Mouse (Mus musculus) intestine, postnatal 0 days (tissue): ENCODE measurements around the gene Dis3l. TPM values are rescaled to one million over a fixed set of nuclear protein-coding genes. Genes with fewer than 3 reads are reported as not detected.
A peak's percentile ranks its signal among the peaks of the same experiment; 100 is the strongest.
"Not testable (repeated sequence)": the region's sequence is repeated elsewhere in the genome, so short reads cannot be mapped to it uniquely, and the experiment has no call there.

Experiments used
- ATAC-seq: fragments of 200-750 bp; cut with Nextera tagmentation; 2 replicates; pipeline ENCODE4 v1.8.0; 2017; ENCODE audit warnings: mild to moderate bottlenecking, moderate TSS enrichment, moderate library complexity
- H3K27ac ChIP-seq: fragments of 300-500 bp; sonication (generic); 2 replicates; pipeline ENCODE4 v1.5.1; 2014; ENCODE audit warnings: mild to moderate bottlenecking, low read depth, low read length, moderate library complexity
- H3K27me3 ChIP-seq: fragments of 300-500 bp; sonication (generic); replicated peaks from 2 replicates; pipeline ENCODE4 v1.6.1; 2014; ENCODE audit warnings: low read length, mixed read lengths; ENCODE audit not compliant: control insufficient read depth, insufficient read depth
- H3K36me3 ChIP-seq: fragments of 300-500 bp; sonication (generic); 2 replicates; pipeline ENCODE4 v1.6.1; 2014; ENCODE audit warnings: mild to moderate bottlenecking, moderate library complexity; ENCODE audit not compliant: control insufficient read depth, insufficient read depth
- H3K4me1 ChIP-seq: fragments of 300-500 bp; sonication (generic); replicated peaks from 2 replicates; pipeline ENCODE4 v1.6.1; 2014; ENCODE audit warnings: antibody characterized with exemption, low read length, mixed read lengths; ENCODE audit not compliant: control insufficient read depth, insufficient read depth
- H3K4me2 ChIP-seq: fragments of 300-500 bp; sonication (generic); replicated peaks from 2 replicates; pipeline ENCODE4 v1.6.1; 2014; ENCODE audit warnings: low read depth, mild to moderate bottlenecking, moderate library complexity
- H3K4me3 ChIP-seq: fragments of 300-500 bp; sonication (generic); 2 replicates; pipeline ENCODE4 v1.5.1; 2014; ENCODE audit warnings: low read depth, low read length
- H3K9ac ChIP-seq: fragments of 300-500 bp; sonication (generic); 2 replicates; pipeline ENCODE4 v1.6.1; 2014; ENCODE audit warnings: mild to moderate bottlenecking, low read depth, low read length
- H3K9me3 ChIP-seq: fragments of 300-500 bp; sonication (generic); 2 replicates; pipeline ENCODE4 v1.6.1; 2016; ENCODE audit warnings: mixed run types; ENCODE audit not compliant: control insufficient read depth
- CTCF ChIP-seq: sonication (generic); IDR thresholded peaks from 2 replicates; pipeline ENCODE4 v1.5.1; 2016; ENCODE audit warnings: low read depth, mild to moderate bottlenecking, control low read depth, antibody characterized with exemption, moderate library complexity
- WGBS: fragments of 180-500 bp; shearing (Covaris S2); extraction: QIAGEN DNeasy Blood & Tissue Kit; methylation state at CpG from one replicate; pipeline ENCODE4 v1.1.7; 2014; 5-methylcytosine and 5-hydroxymethylcytosine counted together
- polyA plus RNA-seq: library from polyadenylated mRNA; unstranded; fragments of >200 nt; fragmentation: Nextera tagmentation; extraction: Ambion mirVana; gene quantifications from 2 replicates; pipeline ENCODE4 v1.2.1, GENCODE M21; 2015

The Dis3l gene
- polyA plus RNA-seq, 1 experiment from 2014 or later, result 8.1 TPM

DNA sequence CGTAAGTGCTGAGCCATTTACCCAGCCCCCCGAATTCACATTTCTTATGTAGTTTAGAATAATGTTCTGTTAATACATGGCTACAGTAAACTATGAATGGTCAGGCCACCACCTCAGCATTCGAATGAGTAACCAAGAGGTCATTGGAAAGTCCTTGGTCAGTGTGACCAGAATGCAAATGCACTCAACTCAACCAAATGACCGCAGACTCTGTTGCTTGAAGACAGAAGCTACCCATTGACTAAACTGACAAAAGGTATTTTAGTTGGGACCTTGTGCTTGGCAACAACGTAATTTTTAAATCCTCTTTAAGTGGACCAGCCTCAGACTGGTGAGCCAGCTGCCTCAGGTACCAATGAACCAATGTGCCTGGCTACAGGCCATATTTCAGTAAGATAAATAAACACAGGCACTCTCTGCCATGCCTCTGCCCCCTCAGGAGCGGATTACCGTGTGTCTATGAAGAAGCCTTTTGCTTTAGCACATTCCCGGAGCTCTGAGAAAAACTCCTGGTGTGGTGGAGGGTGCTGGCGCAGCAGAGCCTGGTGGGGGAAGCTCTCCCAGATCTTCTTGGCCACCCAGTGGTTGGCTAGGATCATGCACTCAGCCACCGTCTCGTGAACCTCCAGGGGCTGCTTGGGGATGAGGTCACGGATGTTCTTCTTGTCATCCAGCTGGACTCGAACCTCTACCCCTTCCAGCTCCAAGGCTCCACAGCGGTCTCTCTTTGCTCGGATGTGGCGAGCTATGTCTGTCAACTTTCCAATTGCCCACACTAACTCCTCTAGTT lies 29.9 kb downstream of the Dis3l start:
- no peaks in the 10 kb centered on the region for H3K9me3 ChIP-seq
- no peak for ATAC-seq
- H3K4me2 ChIP-seq, result no peak overlapping the region
- no peak overlapping the region for H3K27ac ChIP-seq
- peak; percentile 49 for TF ChIP-seq CTCF
- no peaks in the 10 kb centered on the region for H3K27me3 ChIP-seq
- 76% methylated on average over 16 of the region's 16 CpGs for WGBS
- no peak overlapping the region for H3K4me3 ChIP-seq
- no peaks in the 10 kb centered on the region for H3K4me1 ChIP-seq
- H3K9ac ChIP-seq, result no peak overlapping the region
- H3K36me3 ChIP-seq, result peaks cover 63% of the 10 kb centered on the region

DNA sequence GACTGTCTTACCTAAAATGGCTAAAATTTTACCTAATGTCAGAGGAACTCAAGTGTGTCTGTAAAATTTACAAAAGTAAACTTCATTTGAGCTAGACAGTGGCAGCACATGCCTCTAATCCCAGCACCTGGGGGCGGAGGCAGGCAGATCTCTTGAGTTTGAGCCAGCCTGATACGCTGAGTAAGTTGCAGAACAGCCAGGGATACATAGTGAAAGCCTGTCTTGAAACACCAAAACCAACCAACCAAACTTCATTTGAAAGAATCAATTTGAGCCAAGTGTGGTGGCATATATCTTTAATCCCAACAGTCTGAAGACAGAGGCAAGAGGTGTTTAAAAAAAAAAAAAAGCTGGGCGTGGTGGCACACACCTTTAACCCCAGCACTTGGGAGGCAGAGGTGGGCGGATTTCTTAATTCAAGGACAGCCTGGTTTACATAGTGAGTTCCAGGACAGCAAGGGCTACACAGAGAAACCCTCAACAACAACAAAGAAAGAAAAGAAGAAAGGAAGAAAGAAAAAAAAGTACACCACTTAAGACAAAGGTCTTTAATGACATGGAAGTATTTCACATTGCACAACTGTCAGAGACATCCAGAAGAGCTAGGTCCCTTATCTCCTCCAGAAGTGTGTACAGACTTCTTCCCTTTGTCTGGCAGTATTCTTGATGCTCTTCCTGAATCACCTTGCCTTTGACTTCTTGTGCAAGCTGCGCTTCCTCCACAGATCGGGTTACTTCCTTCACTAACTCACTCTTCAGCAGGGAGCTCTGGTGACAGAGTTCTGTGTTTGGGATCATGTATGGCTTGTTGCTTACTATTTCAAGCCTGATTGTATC lies 34.4 kb downstream of the Dis3l start:
- no peak for ATAC-seq
- Histone ChIP-seq H3K4me2 (no peak overlapping the region), H3K9me3 (no peaks in the 10 kb centered on the region), H3K27me3 (no peaks in the 10 kb centered on the region), H3K27ac (no peak overlapping the region), H3K4me3 (no peak overlapping the region), H3K4me1 (no peaks in the 10 kb centered on the region), H3K9ac (no peak overlapping the region), H3K36me3 (peaks cover 60% of the 10 kb centered on the region)
- no peak for TF ChIP-seq CTCF
- 69% methylated on average over 6 of the region's 6 CpGs for WGBS

DNA sequence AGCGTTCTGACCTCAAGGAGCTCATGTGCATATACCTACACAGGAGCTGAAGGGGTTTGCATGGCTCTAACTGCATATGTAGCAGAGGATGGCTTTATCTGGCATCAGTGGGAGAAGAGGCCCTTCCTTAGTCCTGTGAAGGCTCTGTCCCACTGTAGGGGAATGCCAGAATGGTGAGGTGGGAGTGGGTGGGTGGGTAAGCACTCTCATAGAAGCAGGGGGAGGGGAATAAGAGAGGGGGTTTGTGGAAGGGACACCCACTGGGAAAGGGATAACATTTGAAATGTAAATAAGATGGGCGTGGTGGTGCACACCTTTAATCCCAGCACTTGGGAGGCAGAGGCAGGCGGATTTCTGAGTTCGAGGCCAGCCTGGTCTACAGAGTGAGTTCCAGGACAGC lies 38.0 kb downstream of the Dis3l start:
- not testable (repeated sequence) for H3K4me1 ChIP-seq, H3K27me3 ChIP-seq, H3K9ac ChIP-seq, H3K4me2 ChIP-seq, H3K27ac ChIP-seq, H3K4me3 ChIP-seq, ATAC-seq, H3K9me3 ChIP-seq
- WGBS, result 93% methylated on average over 4 of the region's 4 CpGs
- H3K36me3 ChIP-seq, result peaks cover 59% of the 10 kb centered on the region

DNA sequence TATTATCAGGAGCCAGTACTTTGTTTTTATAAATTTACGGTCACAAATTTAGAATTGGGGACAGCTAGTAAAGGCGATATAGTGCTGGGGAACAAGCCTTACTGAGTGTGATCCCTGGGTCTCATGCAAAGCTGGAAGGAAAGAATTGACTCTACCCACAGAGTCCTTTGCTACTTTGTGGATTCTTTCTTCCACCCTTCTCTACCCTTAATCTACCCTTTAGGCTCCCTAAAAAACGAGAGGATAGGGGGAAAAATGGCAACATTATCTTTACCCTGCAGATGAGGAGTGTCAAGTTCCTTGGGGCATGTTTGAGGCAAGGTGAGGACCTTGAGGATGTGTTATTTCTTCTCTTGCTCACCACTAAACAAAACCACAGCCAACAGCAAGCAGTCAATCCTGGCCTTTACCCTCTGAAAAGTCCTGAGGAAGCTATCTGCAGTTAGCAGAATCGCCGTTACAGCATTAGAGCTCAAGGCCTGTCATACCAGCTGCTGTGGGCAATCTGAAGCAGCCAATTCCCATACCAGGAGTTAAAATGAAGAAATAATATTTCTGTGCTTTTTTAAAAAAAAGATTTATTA lies 58.6 kb downstream of the Dis3l start:
- no peaks in the 10 kb centered on the region for H3K4me1 ChIP-seq
- no peaks in the 10 kb centered on the region for H3K9me3 ChIP-seq
- no peak overlapping the region for H3K27ac ChIP-seq
- no peak for ATAC-seq
- H3K27me3 ChIP-seq, result no peaks in the 10 kb centered on the region
- H3K36me3 ChIP-seq, result no peaks in the 10 kb centered on the region
- 28% methylated on average over 5 of the region's 5 CpGs for WGBS
- H3K4me3 ChIP-seq, result peak overlapping the region; percentile 76
- peak overlapping the region; percentile 83 for H3K4me2 ChIP-seq
- peak overlapping the region; percentile 77 for H3K9ac ChIP-seq
- TF ChIP-seq CTCF, result no peak

DNA sequence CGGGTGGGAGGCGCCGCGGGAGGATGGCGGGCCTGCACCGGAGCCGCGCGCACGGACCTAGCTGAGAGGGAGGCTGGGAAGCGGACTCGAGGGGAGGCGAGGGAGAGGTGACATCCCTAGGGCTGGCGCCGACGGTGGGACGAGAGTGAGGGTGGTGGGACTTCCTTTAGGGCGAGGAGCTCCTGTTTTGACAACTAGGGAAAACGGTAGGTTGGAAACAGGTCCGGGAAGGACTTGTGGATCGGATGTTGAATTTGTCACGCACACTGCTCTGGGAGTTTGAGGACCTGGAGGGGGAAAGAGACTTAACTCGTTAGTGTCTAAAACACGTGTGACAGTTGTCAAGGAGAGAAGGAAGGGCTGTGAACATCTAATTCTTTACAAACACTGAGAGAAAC lies 59.3 kb downstream of the Dis3l start:
- ATAC-seq, result peak; percentile 79
- WGBS, result under 1% methylated on average over 24 of the region's 24 CpGs
- peak overlapping the region; percentile 63; the same call in 1 of the 2 replicates for H3K27ac ChIP-seq
- no peaks in the 10 kb centered on the region for H3K36me3 ChIP-seq
- peak overlapping the region; percentile 77 for H3K9ac ChIP-seq
- peak overlapping the region; percentile 76 for H3K4me3 ChIP-seq
- H3K4me1 ChIP-seq, result no peaks in the 10 kb centered on the region
- TF ChIP-seq CTCF, result no peak
- no peaks in the 10 kb centered on the region for H3K9me3 ChIP-seq
- H3K27me3 ChIP-seq, result no peaks in the 10 kb centered on the region
- peak overlapping the region; percentile 83 for H3K4me2 ChIP-seq

DNA sequence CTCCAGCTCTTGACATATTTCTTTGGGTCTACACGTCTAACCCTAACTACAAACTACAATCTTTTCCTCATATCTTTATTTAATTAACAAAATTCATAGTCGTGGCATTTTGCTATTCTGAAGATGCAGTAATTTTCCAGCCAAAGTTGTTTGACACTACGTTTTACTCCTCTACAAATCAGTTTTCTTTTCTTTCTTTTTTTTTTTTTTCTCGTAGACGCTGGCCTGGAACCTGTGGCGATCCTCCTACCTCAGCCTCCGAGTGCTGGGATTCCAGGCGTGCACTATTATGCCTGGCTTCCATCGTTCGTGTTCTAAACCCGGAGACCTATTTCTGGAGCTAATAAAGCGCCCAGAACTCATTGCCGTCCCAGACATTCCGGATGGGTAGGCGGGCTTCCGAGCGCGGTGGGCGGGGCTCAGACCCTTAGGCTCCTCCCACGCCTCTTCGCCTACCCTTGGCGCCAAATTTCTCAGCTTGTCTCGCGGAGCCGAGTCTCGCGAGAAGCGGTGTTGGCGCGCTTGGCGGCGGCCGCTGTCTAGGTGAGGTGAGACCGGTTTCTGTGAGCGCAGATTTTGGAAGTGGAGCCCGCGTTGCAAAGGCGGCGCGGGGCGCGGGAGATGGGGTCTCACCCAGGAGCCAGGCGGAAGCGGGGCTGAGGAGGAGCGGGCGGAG lies 59.8 kb downstream of the Dis3l start, which contains the start of gene Tipin:
Gene Tipin (plus strand): TSS at position 477 of the 676 bp plus-strand sequence.
- peak within 1 kb of the TSS; percentile 77 for H3K9ac ChIP-seq
- H3K36me3 ChIP-seq, result no peaks in the 10 kb centered on the region
- H3K4me3 ChIP-seq, result peak within 1 kb of the TSS; percentile 76
- no peaks in the 10 kb centered on the region for H3K4me1 ChIP-seq
- peak within 1 kb of the TSS; percentile 83 for H3K4me2 ChIP-seq
- ATAC-seq, result peak; percentile 87
- H3K9me3 ChIP-seq, result no peaks in the 10 kb centered on the region
- H3K27ac ChIP-seq, result peak within 1 kb of the TSS; percentile 63; the same call in 1 of the 2 replicates
- no peaks in the 10 kb centered on the region for H3K27me3 ChIP-seq
- TF ChIP-seq CTCF, result no peak
- 1% methylated on average over 46 of the region's 46 CpGs for WGBS
